Mouse (Mus musculus) heart, embryonic 11.5 days (tissue): ENCODE data around the gene Ctla4. TPM values are rescaled to one million over a fixed set of nuclear protein-coding genes. Genes with fewer than 3 reads are reported as not detected.

Experiments used
- ATAC-seq: fragments of 200-750 bp; cut with Nextera tagmentation; replicated peaks from 2 replicates; pipeline ENCODE4 v1.8.0; 2017; ENCODE audit warnings: moderate library complexity; ENCODE audit not compliant: insufficient number of reproducible peaks, low FRiP score, low TSS enrichment
- H3K27ac ChIP-seq: fragments of 300-500 bp; sonication (generic); 2 replicates; pipeline ENCODE4 v1.5.1; 2014; ENCODE audit warnings: mild to moderate bottlenecking, low read depth, low read length
- H3K27me3 ChIP-seq: fragments of 300-500 bp; sonication (generic); 2 replicates; pipeline ENCODE4 v1.6.1; 2014; ENCODE audit warnings: mild to moderate bottlenecking, low read length, mixed read lengths; ENCODE audit not compliant: control insufficient read depth, insufficient read depth
- H3K36me3 ChIP-seq: fragments of 300-500 bp; sonication (generic); 2 replicates; pipeline ENCODE4 v1.6.1; 2014; ENCODE audit warnings: mild to moderate bottlenecking, low read length, moderate library complexity, mixed read lengths; ENCODE audit not compliant: control insufficient read depth, insufficient read depth
- H3K4me1 ChIP-seq: fragments of 300-500 bp; sonication (generic); 2 replicates; pipeline ENCODE4 v1.6.1; 2014; ENCODE audit warnings: low read length; ENCODE audit not compliant: control insufficient read depth, insufficient read depth
- H3K4me2 ChIP-seq: fragments of 300-500 bp; sonication (generic); 2 replicates; pipeline ENCODE4 v1.6.1; 2014; ENCODE audit warnings: mild to moderate bottlenecking, moderate library complexity
- H3K4me3 ChIP-seq: fragments of 300-500 bp; sonication (generic); 2 replicates; pipeline ENCODE4 v1.5.1; 2014; ENCODE audit warnings: low read depth, low read length
- H3K9ac ChIP-seq: fragments of 300-500 bp; sonication (generic); 2 replicates; pipeline ENCODE4 v1.6.1; 2014; ENCODE audit warnings: mild to moderate bottlenecking, low read depth, low read length, moderate library complexity
- H3K9me3 ChIP-seq: fragments of 300-500 bp; sonication (generic); replicated peaks from 2 replicates; pipeline ENCODE4 v1.6.1; 2016; ENCODE audit warnings: low read length; ENCODE audit not compliant: control insufficient read depth
- WGBS: fragments of 180-500 bp; shearing (Covaris S2); extraction: QIAGEN DNeasy Blood & Tissue Kit; methylation state at CpG from one replicate; pipeline ENCODE4 v1.1.7; 2014; ENCODE audit not compliant: insufficient replicate concordance; 5-methylcytosine and 5-hydroxymethylcytosine counted together
- polyA plus RNA-seq: library from polyadenylated mRNA; unstranded; fragments of >200 nt; fragmentation: Nextera tagmentation; extraction: Ambion mirVana; gene quantifications from 2 replicates; pipeline ENCODE4 v1.2.1, GENCODE M21; 2014

Ctla4 gene
- polyA plus RNA-seq, 1 experiment from 2014 or later = 0.09 TPM

- ATAC-seq = no peak
- Histone ChIP-seq H3K9me3 (no peaks in the 10 kb centered on the region), H3K4me3 (no peak overlapping the region), H3K27me3 (no peaks in the 10 kb centered on the region), H3K27ac (no peak overlapping the region), H3K9ac (no peak overlapping the region), H3K36me3 (no peaks in the 10 kb centered on the region), H3K4me2 (no peak overlapping the region), H3K4me1 (peaks cover 11% of the 10 kb centered on the region)
- 67% methylated on average over 5 of the region's 5 CpGs for WGBS
Measured at GRCm38 (mm10) chr1:60861431-60861830, 25.4 kb upstream of the Ctla4 start.

GRCm38 (mm10) chr1:60862510-60862909, 24.3 kb upstream of the Ctla4 start:
- ATAC-seq = no peak
- Histone ChIP-seq H3K4me2 (peak overlapping the region; percentile 15; the same call in 1 of the 2 replicates), H3K27ac (peak overlapping the region; percentile 3; the same call in 1 of the 2 replicates), H3K9ac (no peak overlapping the region), H3K36me3 (no peaks in the 10 kb centered on the region), H3K4me3 (no peak overlapping the region), H3K4me1 (peaks cover 11% of the 10 kb centered on the region), H3K27me3 (no peaks in the 10 kb centered on the region), H3K9me3 (no peaks in the 10 kb centered on the region)
- 62% methylated on average over 3 of the region's 3 CpGs for WGBS

- Histone ChIP-seq H3K9ac (no peak overlapping the region), H3K27me3 (no peaks in the 10 kb centered on the region), H3K9me3 (no peaks in the 10 kb centered on the region), H3K27ac (peak overlapping the region; percentile 3; the same call in 1 of the 2 replicates), H3K4me3 (no peak overlapping the region), H3K36me3 (no peaks in the 10 kb centered on the region), H3K4me1 (peaks cover 11% of the 10 kb centered on the region), H3K4me2 (peak overlapping the region; percentile 15)
- ATAC-seq = no peak
- WGBS = 34% methylated on average over 13 of the region's 13 CpGs
Measured at GRCm38 (mm10) chr1:60862951-60863461, 23.8 kb upstream of the Ctla4 start.

- H3K36me3 ChIP-seq = no peaks in the 10 kb centered on the region
- no peaks in the 10 kb centered on the region for H3K9me3 ChIP-seq
- no peak overlapping the region for H3K9ac ChIP-seq
- H3K4me1 ChIP-seq = peaks cover 11% of the 10 kb centered on the region
- H3K27ac ChIP-seq = no peak overlapping the region
- WGBS = 71% methylated on average over 3 of the region's 3 CpGs
- H3K4me2 ChIP-seq = no peak overlapping the region
- no peak for ATAC-seq
- no peak overlapping the region for H3K4me3 ChIP-seq
- H3K27me3 ChIP-seq = no peaks in the 10 kb centered on the region
Measured at GRCm38 (mm10) chr1:60863701-60864100, 23.1 kb upstream of the Ctla4 start.

GRCm38 (mm10) chr1:60865167-60865566, 21.6 kb upstream of the Ctla4 start:
- Histone ChIP-seq H3K4me1 (peaks cover 4% of the 10 kb centered on the region; the same call in 1 of the 2 replicates), H3K4me2 (no peak overlapping the region), H3K9me3 (no peaks in the 10 kb centered on the region), H3K9ac (no peak overlapping the region), H3K27me3 (no peaks in the 10 kb centered on the region), H3K36me3 (no peaks in the 10 kb centered on the region), H3K4me3 (no peak overlapping the region), H3K27ac (no peak overlapping the region)
- 80% methylated on average over 2 of the region's 2 CpGs for WGBS
- no peak for ATAC-seq

GRCm38 (mm10) chr1:60866043-60866442, 20.8 kb upstream of the Ctla4 start:
- Histone ChIP-seq H3K4me2 (no peak overlapping the region), H3K4me1 (no peaks in the 10 kb centered on the region), H3K27me3 (no peaks in the 10 kb centered on the region), H3K9ac (no peak overlapping the region), H3K27ac (no peak overlapping the region), H3K9me3 (no peaks in the 10 kb centered on the region), H3K4me3 (no peak overlapping the region), H3K36me3 (no peaks in the 10 kb centered on the region)
- no peak for ATAC-seq
- 43% methylated on average over 5 of the region's 5 CpGs for WGBS

- WGBS = 71% methylated on average over 17 of the region's 17 CpGs
- Histone ChIP-seq H3K27me3 (no peaks in the 10 kb centered on the region), H3K4me2 (no peak overlapping the region), H3K36me3 (no peaks in the 10 kb centered on the region), H3K27ac (no peak overlapping the region), H3K9ac (no peak overlapping the region), H3K9me3 (no peaks in the 10 kb centered on the region), H3K4me1 (no peaks in the 10 kb centered on the region), H3K4me3 (no peak overlapping the region)
- no peak for ATAC-seq
Measured at GRCm38 (mm10) chr1:60868333-60869277, 18.2 kb upstream of the Ctla4 start.

GRCm38 (mm10) chr1:60875267-60875666, 11.5 kb upstream of the Ctla4 start:
- no peaks in the 10 kb centered on the region for H3K9me3 ChIP-seq
- WGBS = 65% methylated on average over 3 of the region's 3 CpGs
- no peaks in the 10 kb centered on the region for H3K4me1 ChIP-seq
- no peak overlapping the region for H3K27ac ChIP-seq
- no peaks in the 10 kb centered on the region for H3K27me3 ChIP-seq
- H3K4me3 ChIP-seq = no peak overlapping the region
- no peak overlapping the region for H3K4me2 ChIP-seq
- H3K36me3 ChIP-seq = no peaks in the 10 kb centered on the region
- H3K9ac ChIP-seq = no peak overlapping the region
- ATAC-seq = no peak
